Mouse (Mus musculus) T-cell, adult 2 months (primary cell): ENCODE results near the gene Cfap61.

Experiments used
- DNase-seq: peaks from one replicate; pipeline ENCODE4 v3.0.0; 2022; ENCODE audit warnings: low spot score

The Cfap61 gene

GRCm38 (mm10) chr2:146221076-146221928 is 286.7 kb downstream of the Cfap61 start, which contains the start of gene Insm1:
TSS of gene Insm1 (plus strand) at chr2:146221921.
- no peak for DNase-seq

- DNase-seq = no peak
Measured at GRCm38 (mm10) chr2:146221929-146222278, 287.3 kb downstream of the Cfap61 start.

- no peak for DNase-seq
Measured at GRCm38 (mm10) chr2:146222279-146223175, 287.9 kb downstream of the Cfap61 start.

- no peak for DNase-seq
Measured at GRCm38 (mm10) chr2:146223176-146223905, 288.8 kb downstream of the Cfap61 start.

- no peak for DNase-seq
Measured at GRCm38 (mm10) chr2:146224141-146224540, 289.6 kb downstream of the Cfap61 start.

- no peak for DNase-seq
Measured at GRCm38 (mm10) chr2:146225818-146226217, 291.2 kb downstream of the Cfap61 start.

- DNase-seq = no peak
Measured at GRCm38 (mm10) chr2:146226484-146226883, 291.9 kb downstream of the Cfap61 start.

- no peak for DNase-seq
Measured at GRCm38 (mm10) chr2:146227646-146228045, 293.1 kb downstream of the Cfap61 start.

- no peak for DNase-seq
Measured at GRCm38 (mm10) chr2:146228435-146228834, 293.9 kb downstream of the Cfap61 start.

- no peak for DNase-seq
Measured at GRCm38 (mm10) chr2:146231485-146231884, 296.9 kb downstream of the Cfap61 start.

- no peak for DNase-seq
Measured at GRCm38 (mm10) chr2:146239196-146239747, 304.7 kb downstream of the Cfap61 start.

- DNase-seq = no peak
Measured at GRCm38 (mm10) chr2:146244049-146244448, 309.5 kb downstream of the Cfap61 start.

GRCm38 (mm10) chr2:146245401-146245800 is 310.8 kb downstream of the Cfap61 start:
- DNase-seq = no peak

GRCm38 (mm10) chr2:146246409-146247075 is 312.0 kb downstream of the Cfap61 start:
- DNase-seq = no peak

GRCm38 (mm10) chr2:146247576-146247975 is 313.0 kb downstream of the Cfap61 start:
- DNase-seq = no peak

- no peak for DNase-seq
Measured at GRCm38 (mm10) chr2:146249033-146249432, 314.4 kb downstream of the Cfap61 start.

- DNase-seq = no peak
Measured at GRCm38 (mm10) chr2:146250236-146250904, 315.8 kb downstream of the Cfap61 start.

GRCm38 (mm10) chr2:146254387-146254786 is 319.8 kb downstream of the Cfap61 start:
- no peak for DNase-seq

- DNase-seq = no peak
Measured at GRCm38 (mm10) chr2:146255636-146256035, 321.1 kb downstream of the Cfap61 start.

GRCm38 (mm10) chr2:146256321-146256875 is 321.8 kb downstream of the Cfap61 start:
- DNase-seq = no peak
